Mouse (Mus musculus) intestine, embryonic 16.5 days (tissue): Measurements from ENCODE around the gene Cdh16. TPM values are rescaled to one million over a fixed set of nuclear protein-coding genes. Genes with fewer than 3 reads are reported as not detected.

Experiments used
- ATAC-seq: fragments of 200-750 bp; cut with Nextera tagmentation; 2 replicates; pipeline ENCODE4 v1.8.0; 2017; ENCODE audit warnings: moderate TSS enrichment, moderate library complexity
- H3K27ac ChIP-seq: fragments of 300-500 bp; sonication (generic); 2 replicates; pipeline ENCODE4 v1.5.1; 2014; ENCODE audit warnings: mild to moderate bottlenecking, low read length
- H3K27me3 ChIP-seq: fragments of 300-500 bp; sonication (generic); replicated peaks from 2 replicates; pipeline ENCODE4 v1.6.1; 2014; ENCODE audit warnings: low read length, control low read depth, mixed read lengths; ENCODE audit not compliant: control insufficient read depth, insufficient read depth
- H3K36me3 ChIP-seq: fragments of 300-500 bp; sonication (generic); 2 replicates; pipeline ENCODE4 v1.6.1; 2014; ENCODE audit warnings: low read length, control low read depth; ENCODE audit not compliant: control insufficient read depth, insufficient read depth
- H3K4me1 ChIP-seq: fragments of 300-500 bp; sonication (generic); 2 replicates; pipeline ENCODE4 v1.6.1; 2014; ENCODE audit warnings: low read length, control low read depth, mixed read lengths; ENCODE audit not compliant: control insufficient read depth, insufficient read depth
- H3K4me2 ChIP-seq: fragments of 300-500 bp; sonication (generic); 2 replicates; pipeline ENCODE4 v1.6.1; 2014; ENCODE audit warnings: low read depth, low read length, control low read depth
- H3K4me3 ChIP-seq: fragments of 300-500 bp; sonication (generic); 2 replicates; pipeline ENCODE4 v1.5.1; 2014; ENCODE audit warnings: mild to moderate bottlenecking, low read length
- H3K9ac ChIP-seq: fragments of 300-500 bp; sonication (generic); 2 replicates; pipeline ENCODE4 v1.6.1; 2014; ENCODE audit warnings: low read depth, low read length
- H3K9me3 ChIP-seq: fragments of 300-500 bp; sonication (generic); 2 replicates; pipeline ENCODE4 v1.6.1; 2016; ENCODE audit warnings: low read length, control low read depth; ENCODE audit not compliant: control insufficient read depth
- WGBS: fragments of 180-500 bp; shearing (Covaris S2); extraction: QIAGEN DNeasy Blood & Tissue Kit; methylation state at CpG from one replicate; pipeline ENCODE4 v1.1.7; 2014; 5-methylcytosine and 5-hydroxymethylcytosine counted together
- polyA plus RNA-seq: library from polyadenylated mRNA; unstranded; fragments of >200 nt; fragmentation: Nextera tagmentation; extraction: Ambion mirVana; gene quantifications from 2 replicates; pipeline ENCODE4 v1.2.1, GENCODE M21; 2015

Gene Cdh16
- polyA plus RNA-seq, 1 experiment from 2014 or later = 0.31 TPM

GRCm38 (mm10) chr8:104602468-104603244 is 21.5 kb downstream of the Cdh16 start:
- peak; percentile 89 for ATAC-seq
- Histone ChIP-seq H3K4me1 (peaks cover 16% of the 10 kb centered on the region), H3K9me3 (no peaks in the 10 kb centered on the region), H3K27me3 (no peaks in the 10 kb centered on the region), H3K9ac (peak overlapping the region; percentile 32; the same call in 1 of the 2 replicates), H3K4me2 (peak overlapping the region; percentile 63), H3K27ac (no peak overlapping the region), H3K4me3 (peak overlapping the region; percentile 31), H3K36me3 (no peaks in the 10 kb centered on the region)
- 21% methylated on average over 21 of the region's 21 CpGs for WGBS

- no peak overlapping the region for H3K27ac ChIP-seq
- peak overlapping the region; percentile 63 for H3K4me2 ChIP-seq
- no peaks in the 10 kb centered on the region for H3K9me3 ChIP-seq
- H3K9ac ChIP-seq = 0 out of 2 replicates have a peak overlapping the region, but pooled peaks have one; percentile 32
- no peaks in the 10 kb centered on the region for H3K27me3 ChIP-seq
- H3K4me1 ChIP-seq = peaks cover 16% of the 10 kb centered on the region
- peak; percentile 30 for ATAC-seq
- no peaks in the 10 kb centered on the region for H3K36me3 ChIP-seq
- peak overlapping the region; percentile 31 for H3K4me3 ChIP-seq
- WGBS = 1% methylated on average over 12 of the region's 12 CpGs
Measured at GRCm38 (mm10) chr8:104601941-104602371, 22.2 kb downstream of the Cdh16 start.

GRCm38 (mm10) chr8:104601386-104601785 is 22.8 kb downstream of the Cdh16 start:
- H3K4me2 ChIP-seq = peak overlapping the region; percentile 63; the same call in 1 of the 2 replicates
- no peaks in the 10 kb centered on the region for H3K9me3 ChIP-seq
- H3K36me3 ChIP-seq = no peaks in the 10 kb centered on the region
- no peak overlapping the region for H3K27ac ChIP-seq
- no peaks in the 10 kb centered on the region for H3K27me3 ChIP-seq
- WGBS = 31% methylated on average over 7 of the region's 7 CpGs
- 0 out of 2 replicates have a peak overlapping the region, but pooled peaks have one; percentile 31 for H3K4me3 ChIP-seq
- H3K9ac ChIP-seq = peak overlapping the region; percentile 48; the same call in 1 of the 2 replicates
- H3K4me1 ChIP-seq = peaks cover 12% of the 10 kb centered on the region
- no peak for ATAC-seq

GRCm38 (mm10) chr8:104598496-104598895 is 25.7 kb downstream of the Cdh16 start:
- Histone ChIP-seq H3K27me3 (no peaks in the 10 kb centered on the region), H3K27ac (no peak overlapping the region), H3K9ac (no peak overlapping the region), H3K36me3 (peaks cover 11% of the 10 kb centered on the region), H3K4me1 (peaks cover 12% of the 10 kb centered on the region), H3K4me2 (no peak overlapping the region), H3K9me3 (no peaks in the 10 kb centered on the region), H3K4me3 (no peak overlapping the region)
- ATAC-seq = no peak
- WGBS = 41% methylated on average over 6 of the region's 6 CpGs

- H3K27me3 ChIP-seq = no peaks in the 10 kb centered on the region
- peaks cover 12% of the 10 kb centered on the region for H3K4me1 ChIP-seq
- H3K27ac ChIP-seq = no peak overlapping the region
- H3K9ac ChIP-seq = no peak overlapping the region
- no peaks in the 10 kb centered on the region for H3K9me3 ChIP-seq
- peaks cover 11% of the 10 kb centered on the region for H3K36me3 ChIP-seq
- no peak overlapping the region for H3K4me2 ChIP-seq
- no peak overlapping the region for H3K4me3 ChIP-seq
- WGBS = 50% methylated on average over 6 of the region's 6 CpGs
- ATAC-seq = no peak
Measured at GRCm38 (mm10) chr8:104597656-104598055, 26.5 kb downstream of the Cdh16 start.

- Histone ChIP-seq H3K4me2 (no peak overlapping the region), H3K9ac (no peak overlapping the region), H3K27me3 (no peaks in the 10 kb centered on the region), H3K36me3 (peaks cover 11% of the 10 kb centered on the region), H3K4me1 (peaks cover 10% of the 10 kb centered on the region; the same call in 1 of the 2 replicates), H3K27ac (no peak overlapping the region), H3K4me3 (no peak overlapping the region), H3K9me3 (no peaks in the 10 kb centered on the region)
- ATAC-seq = no peak
- 85% methylated on average over 21 of the region's 21 CpGs for WGBS
Measured at GRCm38 (mm10) chr8:104595773-104596536, 28.2 kb downstream of the Cdh16 start.

GRCm38 (mm10) chr8:104594611-104595362 is 29.4 kb downstream of the Cdh16 start:
- ATAC-seq = no peak
- no peak overlapping the region for H3K27ac ChIP-seq
- no peaks in the 10 kb centered on the region for H3K9me3 ChIP-seq
- H3K9ac ChIP-seq = no peak overlapping the region
- no peak overlapping the region for H3K4me3 ChIP-seq
- no peak overlapping the region for H3K4me2 ChIP-seq
- H3K36me3 ChIP-seq = peaks cover 11% of the 10 kb centered on the region
- peaks cover 16% of the 10 kb centered on the region for H3K4me1 ChIP-seq
- 97% methylated on average over 19 of the region's 19 CpGs for WGBS
- H3K27me3 ChIP-seq = no peaks in the 10 kb centered on the region

- Histone ChIP-seq H3K9me3 (no peaks in the 10 kb centered on the region), H3K36me3 (peaks cover 11% of the 10 kb centered on the region), H3K9ac (no peak overlapping the region), H3K4me2 (no peak overlapping the region), H3K27me3 (no peaks in the 10 kb centered on the region), H3K4me1 (peaks cover 16% of the 10 kb centered on the region), H3K27ac (no peak overlapping the region), H3K4me3 (no peak overlapping the region)
- WGBS = 93% methylated on average over 31 of the region's 31 CpGs
- no peak for ATAC-seq
Measured at GRCm38 (mm10) chr8:104593536-104594325, 30.5 kb downstream of the Cdh16 start.
